Mouse (Mus musculus): ENCODE results near the gene 4932438A13Rik.

DNA sequence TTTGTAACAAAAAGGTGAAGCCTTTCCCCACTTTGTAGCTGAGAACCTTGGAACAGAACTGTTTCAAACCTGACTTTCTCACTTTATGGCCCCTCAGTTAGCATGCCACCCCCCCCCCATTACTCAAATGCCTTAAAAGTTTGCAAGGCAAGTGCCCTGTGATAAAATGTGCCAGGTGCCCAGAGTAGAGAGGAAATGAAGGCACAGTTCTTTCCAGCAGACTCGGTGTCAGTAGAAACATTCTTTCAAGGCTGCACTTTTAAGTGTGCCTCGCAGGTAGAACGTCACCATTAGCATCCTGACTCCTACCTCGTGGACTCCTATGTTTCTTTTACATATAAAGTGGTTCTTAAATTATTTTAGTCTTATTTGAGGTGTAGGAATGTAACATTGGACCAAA is 977 bp downstream of the 4932438A13Rik start:
- TF ChIP-seq CTCF (IDR thresholded peaks at IDR 0.05; ENCODE audit: low read depth) (no peak), EP300 (IDR thresholded peaks at IDR 0.05; ENCODE audit: low read depth) (no peak)
